Comparison of ENCODE assay signal across 21 mouse cellular contexts in the genomic region with DNA sequence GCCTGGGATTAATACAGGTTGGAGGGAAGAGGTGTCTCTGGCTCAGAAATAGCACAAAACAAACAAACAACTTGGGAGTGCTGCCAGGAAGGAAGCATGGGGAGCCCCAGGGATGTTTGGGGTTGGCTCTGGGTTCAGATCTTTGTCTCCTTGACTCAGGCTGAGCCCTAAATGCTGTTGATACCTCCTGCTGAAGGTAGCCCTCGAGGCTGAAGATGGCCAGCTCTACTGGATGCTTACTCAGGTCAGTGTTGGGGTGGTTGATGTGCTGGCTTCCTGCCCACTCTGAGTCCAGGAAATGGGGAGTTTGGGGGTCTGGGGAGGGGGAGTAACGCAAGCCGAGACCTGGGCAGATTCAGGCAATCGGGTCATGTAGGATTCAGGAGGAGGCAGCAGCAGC. TPM values are rescaled to one million over a fixed set of nuclear protein-coding genes. Genes with fewer than 3 reads are reported as not detected.
A peak's percentile ranks its signal among the peaks of the same experiment; 100 is the strongest.
DNase-seq lines count a peak whose midpoint lies in the region; ATAC-seq lines count a peak whose summit lies in the region.
"Had no signal": no experiment of that assay in that cellular context is flagged by ENCODE, and none has a peak within 500 bp of the region (broad histone marks: within the 10 kb centered on the region; RNA-seq: fewer than 3 reads in every experiment).

No protein-coding gene starts in this region.

- WGBS in hindbrain, embryonic 15.5 days, result 82% methylated on average over 4 of the region's 4 CpGs
- 72% methylated on average over 4 of the region's 4 CpGs for WGBS in hindbrain, embryonic 10.5 days

- H3K9ac ChIP-seq in hindbrain, embryonic 15.5 days, result 0 out of 2 replicates have a peak overlapping the region, but pooled peaks have one; percentile 9
- H3K9ac ChIP-seq: limb, embryonic 15.5 days; lung, embryonic 14.5 days had no signal

- H3K27me3 ChIP-seq in hindbrain, embryonic 15.5 days, result no peaks in the 10 kb centered on the region
- H3K27me3 ChIP-seq in hindbrain, embryonic 10.5 days (ENCODE audit: insufficient read depth, poor library complexity, severe bottlenecking), result peaks cover 66% of the 10 kb centered on the region

- H3K27ac ChIP-seq in hindbrain, embryonic 15.5 days (replicated peaks), result no peak overlapping the region
- no peak overlapping the region for H3K27ac ChIP-seq in hindbrain, embryonic 10.5 days
- H3K27ac ChIP-seq: embryonic facial prominence, embryonic 10.5 days; limb, embryonic 15.5 days; macrophage had no signal

- ATAC-seq in cerebellum, adult (ENCODE audit: insufficient number of reproducible peaks, low FRiP score, low TSS enrichment), result no peak
- ATAC-seq in hindbrain, embryonic 15.5 days (ENCODE audit: low FRiP score, low read depth), result no peak
- ATAC-seq: inflammation-experienced regulatory T-cells, adult 6 months had no signal

- H3K4me2 ChIP-seq in hindbrain, embryonic 15.5 days, result peak overlapping the region; percentile 92
- H3K4me2 ChIP-seq: limb, embryonic 15.5 days had no signal

- 0 out of 2 replicates have a peak overlapping the region, but pooled peaks have one; percentile 82 for H3K4me3 ChIP-seq in hindbrain, embryonic 15.5 days
- no peak overlapping the region for H3K4me3 ChIP-seq in hindbrain, embryonic 10.5 days
- H3K4me3 ChIP-seq: limb, embryonic 15.5 days had no signal

- peaks cover 40% of the 10 kb centered on the region for H3K4me1 ChIP-seq in hindbrain, embryonic 15.5 days (replicated peaks)
- peaks cover 44% of the 10 kb centered on the region for H3K4me1 ChIP-seq in hindbrain, embryonic 10.5 days (replicated peaks)

- no peaks in the 10 kb centered on the region for H3K36me3 ChIP-seq in hindbrain, embryonic 15.5 days
- H3K36me3 ChIP-seq in hindbrain, embryonic 10.5 days, result no peaks in the 10 kb centered on the region
- H3K36me3 ChIP-seq: embryonic facial prominence, embryonic 10.5 days; limb, embryonic 15.5 days had no signal

- no peaks in the 10 kb centered on the region for H3K9me3 ChIP-seq in hindbrain, embryonic 15.5 days
- no peaks in the 10 kb centered on the region for H3K9me3 ChIP-seq in hindbrain, embryonic 10.5 days
- H3K9me3 ChIP-seq: embryonic facial prominence, embryonic 10.5 days; limb, embryonic 15.5 days had no signal

- peak; percentile 65 for DNase-seq in cerebellum, adult 9-11 months
- no peak for DNase-seq in hindbrain, embryonic 10.5 days (ENCODE audit: low spot score)
- DNase-seq in cerebellum, postnatal 25 days, result peak; percentile 18 to 35
- DNase-seq in naive thymus-derived CD4-positive, alpha-beta T cell, adult 2 months (ENCODE audit: low read depth), result peak; percentile 10
- DNase-seq in embryo, embryonic 11 days, result no peak
- DNase-seq: adrenal gland, adult 8-10 months; gastrocnemius, postnatal 14 days; kidney, adult 9 months; kidney, postnatal 36 days; lung, embryonic 14.5 days; retina, postnatal 1 day; thymus, postnatal 4 days had no signal

RNA-seq across cellular contexts. Expression of a gene that starts 1.1 kb away (rescaled TPM):
- 117 and 134 TPM in 2 replicates for polyA plus RNA-seq in hindbrain, embryonic 15.5 days (2015; fragmentation: Nextera tagmentation; extraction: Ambion mirVana)
- 7.8 and 20.1 TPM in 2 replicates for polyA plus RNA-seq in hindbrain, embryonic 10.5 days (2016; fragmentation: Nextera tagmentation; extraction: Ambion mirVana)
- polyA plus RNA-seq: inflammation-experienced regulatory T-cells, adult 6 months had no signal

RNA-seq across cellular contexts. Expression of a gene that starts 23.8 kb away (rescaled TPM):
- 0.43 TPM in 1 of 2 replicates, not detected in the other for polyA plus RNA-seq in hindbrain, embryonic 15.5 days (2015; fragmentation: Nextera tagmentation; extraction: Ambion mirVana)
- polyA plus RNA-seq in hindbrain, embryonic 10.5 days (2016; fragmentation: Nextera tagmentation; extraction: Ambion mirVana), result not detected in 2 replicates
- polyA plus RNA-seq: brain, embryonic 14.5 days; embryonic facial prominence, embryonic 10.5 days; heart, postnatal 0 days; inflammation-experienced regulatory T-cells, adult 6 months; limb, embryonic 15.5 days; lung, embryonic 14.5 days; macrophage; small intestine, adult 2 months had no signal

RNA-seq across cellular contexts. Expression of a gene that starts 35.8 kb away (rescaled TPM):
- polyA plus RNA-seq in hindbrain, embryonic 15.5 days (2015; fragmentation: Nextera tagmentation; extraction: Ambion mirVana), result 50.8 and 53.4 TPM in 2 replicates
- 61.4 and 62.4 TPM in 2 replicates for polyA plus RNA-seq in hindbrain, embryonic 10.5 days (2016; fragmentation: Nextera tagmentation; extraction: Ambion mirVana)

RNA-seq across cellular contexts. Expression of a gene that starts 39.1 kb away (rescaled TPM):
- polyA plus RNA-seq in hindbrain, embryonic 15.5 days (2015; fragmentation: Nextera tagmentation; extraction: Ambion mirVana), result not detected in 2 replicates
- polyA plus RNA-seq in hindbrain, embryonic 10.5 days (2016; fragmentation: Nextera tagmentation; extraction: Ambion mirVana), result not detected in 2 replicates
- polyA plus RNA-seq: brain, embryonic 14.5 days; embryonic facial prominence, embryonic 10.5 days; heart, postnatal 0 days; inflammation-experienced regulatory T-cells, adult 6 months; limb, embryonic 15.5 days; lung, embryonic 14.5 days; macrophage; small intestine, adult 2 months had no signal

RNA-seq across cellular contexts. Expression of a gene that starts 47.7 kb away (rescaled TPM):
- not detected in 2 replicates for polyA plus RNA-seq in hindbrain, embryonic 15.5 days (2015; fragmentation: Nextera tagmentation; extraction: Ambion mirVana)
- polyA plus RNA-seq in hindbrain, embryonic 10.5 days (2016; fragmentation: Nextera tagmentation; extraction: Ambion mirVana), result not detected in 2 replicates
- polyA plus RNA-seq: brain, embryonic 14.5 days; embryonic facial prominence, embryonic 10.5 days; heart, postnatal 0 days; inflammation-experienced regulatory T-cells, adult 6 months; limb, embryonic 15.5 days; lung, embryonic 14.5 days; macrophage; small intestine, adult 2 months had no signal

Comparison
In these comparisons a context has a peak if more than half of its experiments do, and no peak if none do; other contexts are left out.
1. DNase-seq: peak in cerebellum, adult 9-11 months (single experiment), cerebellum, postnatal 25 days (2 of 2) and naive thymus-derived CD4-positive, alpha-beta T cell, adult 2 months (single experiment); none in hindbrain, embryonic 10.5 days (single experiment) and embryo, embryonic 11 days (single experiment).